Mouse (Mus musculus) MEL (cell line): ENCODE results near the gene Sh2b2.

Experiments used
- CHD1 ChIP-seq: IDR thresholded peaks from 2 replicates; pipeline ENCODE4 v1.6.1; 2012; ENCODE audit warnings: low read depth, mild to moderate bottlenecking, inconsistent platforms, low read length, improper control_type of control experiment
- CHD2 ChIP-seq: IDR thresholded peaks from 2 replicates; pipeline ENCODE4 v1.6.1; 2011; ENCODE audit warnings: low read length, improper control_type of control experiment
- CTCF ChIP-seq, 3 experiments: IDR thresholded peaks in 2 of 3; conservative IDR thresholded peaks in 1 of 3; 2 replicates each; pipeline ENCODE4 v1.5.1; 2011 to 2012; ENCODE audit warnings: low read length in 3 of 3, low read depth in 2 of 3, mild to moderate bottlenecking in 2 of 3, improper control_type of control experiment in 1 of 3, inconsistent platforms in 1 of 3, mixed read lengths in 1 of 3, moderate library complexity in 1 of 3; ENCODE audit not compliant: control insufficient read depth in 1 of 3, insufficient read depth in 1 of 3, poor library complexity in 1 of 3, severe bottlenecking in 1 of 3
- GABPA ChIP-seq: IDR thresholded peaks from 2 replicates; pipeline ENCODE4 v1.6.1; 2012; ENCODE audit warnings: low read depth, mild to moderate bottlenecking, inconsistent platforms, low read length, improper control_type of control experiment, moderate library complexity
- JUND ChIP-seq: IDR thresholded peaks from 2 replicates; pipeline ENCODE4 v1.6.1; 2011; ENCODE audit warnings: low read depth, mild to moderate bottlenecking, improper control_type of control experiment, low read length
- MAZ ChIP-seq: IDR thresholded peaks from 2 replicates; pipeline ENCODE4 v1.6.1; 2012; ENCODE audit warnings: low read depth, mild to moderate bottlenecking, inconsistent platforms, low read length, improper control_type of control experiment
- MEF2A ChIP-seq: IDR thresholded peaks from 2 replicates; pipeline ENCODE4 v1.6.1; 2014; ENCODE audit warnings: low read depth, mild to moderate bottlenecking, inconsistent platforms, low read length, improper control_type of control experiment; ENCODE audit not compliant: poor library complexity, insufficient replicate concordance, severe bottlenecking; ENCODE audit errors: extremely low read depth
- POLR2A ChIP-seq, 2 experiments: IDR thresholded peaks; 2 replicates each; pipeline ENCODE4 v1.6.1; 2011 to 2012; ENCODE audit warnings: low read length in 2 of 2, mild to moderate bottlenecking in 2 of 2, control low read depth in 1 of 2, improper control_type of control experiment in 1 of 2, low read depth in 1 of 2, moderate library complexity in 1 of 2; ENCODE audit not compliant: control insufficient read depth in 1 of 2, insufficient read depth in 1 of 2, poor library complexity in 1 of 2
- RCOR1 ChIP-seq: IDR thresholded peaks from 2 replicates; pipeline ENCODE4 v1.6.1; 2012; ENCODE audit warnings: low read depth, mild to moderate bottlenecking, inconsistent platforms, low read length, improper control_type of control experiment
- SMC3 ChIP-seq: IDR thresholded peaks from 2 replicates; pipeline ENCODE4 v1.6.1; 2011; ENCODE audit warnings: low read depth, low read length, improper control_type of control experiment
- TCF12 ChIP-seq: IDR thresholded peaks from 2 replicates; pipeline ENCODE4 v1.6.1; 2014; ENCODE audit warnings: low read depth, mild to moderate bottlenecking, inconsistent platforms, low read length, improper control_type of control experiment, moderate library complexity
- UBTF ChIP-seq: IDR thresholded peaks from 2 replicates; pipeline ENCODE4 v1.6.1; 2012; ENCODE audit warnings: low read depth, mild to moderate bottlenecking, inconsistent platforms, low read length, improper control_type of control experiment, moderate library complexity, borderline replicate concordance; ENCODE audit not compliant: insufficient read depth
- ZC3H11A ChIP-seq: IDR thresholded peaks from 2 replicates; pipeline ENCODE4 v1.6.1; 2012; ENCODE audit warnings: low read depth, mild to moderate bottlenecking, inconsistent platforms, low read length, improper control_type of control experiment
- ZMIZ1 ChIP-seq: IDR thresholded peaks from 2 replicates; pipeline ENCODE4 v1.6.1; 2012; ENCODE audit warnings: low read depth, mild to moderate bottlenecking, inconsistent platforms, low read length, improper control_type of control experiment, moderate library complexity

- no peak for TF ChIP-seq MEF2A
- no peak for TF ChIP-seq GABPA
- TF ChIP-seq UBTF: no peak
- no peak for TF ChIP-seq RCOR1
- no peak; the same call in 1 of the 2 replicates for TF ChIP-seq ZMIZ1
- peak; percentile 57 to 77; a peak in 3 of 4 replicates for TF ChIP-seq POLR2A (IDR thresholded peaks at IDR 0.05; ENCODE audit: control insufficient read depth in 1 of 2, insufficient read depth in 1 of 2, low read depth in 1 of 2, low read length in 2 of 2, poor library complexity in 1 of 2)
- TF ChIP-seq SMC3: no peak
- no peak for TF ChIP-seq CHD1
- TF ChIP-seq ZC3H11A: no peak
- TF ChIP-seq CTCF (IDR thresholded peaks at IDR 0.05 in 2 of 3, conservative IDR thresholded peaks at IDR 0.05 in 1 of 3; ENCODE audit: control insufficient read depth in 1 of 3, insufficient read depth in 1 of 3, low read depth in 2 of 3, low read length in 3 of 3, poor library complexity in 1 of 3, severe bottlenecking in 1 of 3): no peak
- TF ChIP-seq JUND: no peak
- TF ChIP-seq MAZ: no peak
- no peak for TF ChIP-seq CHD2
- no peak for TF ChIP-seq TCF12
Observed at GRCm38 (mm10) chr5:136171363-136172341, 74.7 kb downstream of the Sh2b2 start.
